Mouse (Mus musculus) heart, embryonic 15.5 days (tissue): ENCODE results near the gene Gopc. TPM values are rescaled to one million over a fixed set of nuclear protein-coding genes. Genes with fewer than 3 reads are reported as not detected.
"Not testable (repeated sequence)": the region's sequence is repeated elsewhere in the genome, so short reads cannot be mapped to it uniquely, and the experiment has no call there.

ENCODE experiments used
- ATAC-seq: fragments of 200-750 bp; cut with Nextera tagmentation; replicated peaks from 2 replicates; pipeline ENCODE4 v1.8.0; 2017; ENCODE audit warnings: low read depth, moderate TSS enrichment; ENCODE audit not compliant: insufficient number of reproducible peaks, insufficient read depth, low FRiP score
- H3K27ac ChIP-seq: fragments of 300-500 bp; sonication (generic); 2 replicates; pipeline ENCODE4 v1.5.1; 2015; ENCODE audit warnings: mild to moderate bottlenecking, inconsistent platforms
- H3K27me3 ChIP-seq: fragments of 300-500 bp; sonication (generic); 2 replicates; pipeline ENCODE4 v1.6.1; 2015; ENCODE audit warnings: inconsistent platforms
- H3K36me3 ChIP-seq: fragments of 300-500 bp; sonication (generic); 2 replicates; pipeline ENCODE4 v1.6.1; 2015; ENCODE audit warnings: mild to moderate bottlenecking, inconsistent platforms
- H3K4me1 ChIP-seq: fragments of 300-500 bp; sonication (generic); replicated peaks from 2 replicates; pipeline ENCODE4 v1.6.1; 2015; ENCODE audit warnings: inconsistent platforms
- H3K4me2 ChIP-seq: fragments of 300-500 bp; sonication (generic); 2 replicates; pipeline ENCODE4 v1.6.1; 2015; ENCODE audit warnings: inconsistent platforms, mild to moderate bottlenecking, moderate library complexity
- H3K4me3 ChIP-seq: fragments of 300-500 bp; sonication (generic); 2 replicates; pipeline ENCODE4 v1.5.1; 2015; ENCODE audit warnings: mild to moderate bottlenecking, inconsistent platforms
- H3K9ac ChIP-seq: fragments of 300-500 bp; sonication (generic); 2 replicates; pipeline ENCODE4 v1.6.1; 2015; ENCODE audit warnings: mild to moderate bottlenecking, inconsistent platforms
- H3K9me3 ChIP-seq: fragments of 300-500 bp; sonication (generic); replicated peaks from 2 replicates; pipeline ENCODE4 v1.6.1; 2016; ENCODE audit warnings: inconsistent platforms
- WGBS: fragments of 180-500 bp; shearing (Covaris S2); methylation state at CpG from one replicate; pipeline ENCODE4 v1.1.7; 2015; ENCODE audit warnings: mixed read lengths; 5-methylcytosine and 5-hydroxymethylcytosine counted together
- polyA plus RNA-seq: library from polyadenylated mRNA; unstranded; fragments of >200 nt; fragmentation: Nextera tagmentation; extraction: Ambion mirVana; gene quantifications from 2 replicates; pipeline ENCODE4 v1.2.1, GENCODE M21; 2015

Gopc gene
- polyA plus RNA-seq, 1 experiment from 2014 or later: 12.3 TPM

- WGBS: 84% methylated on average over 2 of the region's 2 CpGs
- no peaks in the 10 kb centered on the region for H3K27me3 ChIP-seq
- ATAC-seq: no peak
- H3K27ac ChIP-seq: no peak within 1 kb of the TSS
- no peak within 1 kb of the TSS for H3K4me2 ChIP-seq
- H3K36me3 ChIP-seq: no peaks in the 10 kb centered on the region
- no peak within 1 kb of the TSS for H3K9ac ChIP-seq
- no peaks in the 10 kb centered on the region for H3K4me1 ChIP-seq
- H3K4me3 ChIP-seq: no peak within 1 kb of the TSS
- H3K9me3 ChIP-seq: no peaks in the 10 kb centered on the region
Measured at GRCm38 (mm10) chr10:52358467-52358866, 23.5 kb downstream of the Gopc start, which contains the start of gene Gm26741. Gm26741 (plus strand) TSS chr10:52358767.

- no peak overlapping the region for H3K4me3 ChIP-seq
- no peak overlapping the region for H3K4me2 ChIP-seq
- WGBS: 79% methylated on average over 9 of the region's 9 CpGs
- no peak for ATAC-seq
- peaks cover 23% of the 10 kb centered on the region for H3K36me3 ChIP-seq
- no peak overlapping the region for H3K27ac ChIP-seq
- H3K4me1 ChIP-seq: no peaks in the 10 kb centered on the region
- H3K27me3 ChIP-seq: no peaks in the 10 kb centered on the region
- H3K9ac ChIP-seq: no peak overlapping the region
- no peaks in the 10 kb centered on the region for H3K9me3 ChIP-seq
Measured at GRCm38 (mm10) chr10:52353184-52353583, 28.7 kb downstream of the Gopc start.

DNA sequence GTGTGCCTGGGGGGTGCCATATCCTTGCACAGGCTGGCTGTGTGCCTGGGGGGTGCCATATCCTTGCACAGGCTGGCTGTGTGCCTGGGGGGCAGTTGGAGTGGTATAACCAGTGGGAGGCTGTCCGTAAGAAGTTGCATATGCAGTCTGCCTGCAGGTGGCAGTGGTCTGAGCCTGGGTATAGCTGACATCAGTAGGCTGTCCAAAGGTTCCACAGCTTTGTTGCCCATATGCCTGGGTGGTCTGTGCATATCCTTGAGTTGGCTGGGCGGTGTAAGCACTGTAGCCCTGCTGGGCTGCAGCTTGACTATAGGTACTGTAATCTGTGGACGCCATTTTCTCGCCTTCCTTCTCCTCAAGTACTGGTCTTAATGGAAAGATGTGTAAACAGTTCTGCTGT, 38.6 kb downstream of the Gopc start:
- H3K9me3 ChIP-seq, H3K27me3 ChIP-seq, H3K4me1 ChIP-seq, H3K27ac ChIP-seq, H3K4me2 ChIP-seq, H3K4me3 ChIP-seq, H3K9ac ChIP-seq, ATAC-seq: not testable (repeated sequence)
- peaks cover 44% of the 10 kb centered on the region for H3K36me3 ChIP-seq
- WGBS: 90% methylated on average over 4 of the region's 4 CpGs

GRCm38 (mm10) chr10:52331007-52331406, 50.9 kb downstream of the Gopc start:
- H3K27ac ChIP-seq: no peak overlapping the region
- no peak for ATAC-seq
- no peak overlapping the region for H3K9ac ChIP-seq
- no peak overlapping the region for H3K4me2 ChIP-seq
- peaks cover 2% of the 10 kb centered on the region; the same call in 1 of the 2 replicates for H3K36me3 ChIP-seq
- WGBS: 3% methylated on average over 1 of the region's 1 CpGs
- H3K4me1 ChIP-seq: no peaks in the 10 kb centered on the region
- no peaks in the 10 kb centered on the region for H3K27me3 ChIP-seq
- no peaks in the 10 kb centered on the region for H3K9me3 ChIP-seq
- no peak overlapping the region for H3K4me3 ChIP-seq

DNA sequence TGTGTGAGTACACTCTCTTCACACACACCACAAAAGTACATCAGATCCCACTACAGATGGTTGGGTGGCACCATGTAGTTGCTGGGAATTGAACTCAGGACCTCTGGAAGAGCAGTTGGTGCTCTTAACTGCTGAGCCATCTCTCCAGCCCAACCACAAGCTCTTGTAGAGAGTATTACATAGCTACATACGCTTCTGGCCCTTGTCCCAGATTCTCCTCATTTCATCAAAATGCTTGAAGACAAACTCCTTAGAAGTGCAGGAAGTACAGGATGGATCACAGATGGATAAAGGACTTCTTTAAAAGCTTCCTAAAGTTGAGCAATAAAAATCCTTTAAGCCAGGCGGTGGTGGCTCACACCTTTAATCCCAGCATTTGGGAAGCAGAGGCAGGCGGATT, 60.0 kb downstream of the Gopc start:
- Histone ChIP-seq H3K9ac (no peak overlapping the region), H3K27ac (no peak overlapping the region), H3K4me1 (no peaks in the 10 kb centered on the region), H3K4me3 (no peak overlapping the region), H3K9me3 (no peaks in the 10 kb centered on the region), H3K4me2 (no peak overlapping the region), H3K36me3 (peaks cover 6% of the 10 kb centered on the region; the same call in 1 of the 2 replicates), H3K27me3 (no peaks in the 10 kb centered on the region)
- ATAC-seq: no peak
- WGBS: 78% methylated on average over 3 of the region's 3 CpGs

DNA sequence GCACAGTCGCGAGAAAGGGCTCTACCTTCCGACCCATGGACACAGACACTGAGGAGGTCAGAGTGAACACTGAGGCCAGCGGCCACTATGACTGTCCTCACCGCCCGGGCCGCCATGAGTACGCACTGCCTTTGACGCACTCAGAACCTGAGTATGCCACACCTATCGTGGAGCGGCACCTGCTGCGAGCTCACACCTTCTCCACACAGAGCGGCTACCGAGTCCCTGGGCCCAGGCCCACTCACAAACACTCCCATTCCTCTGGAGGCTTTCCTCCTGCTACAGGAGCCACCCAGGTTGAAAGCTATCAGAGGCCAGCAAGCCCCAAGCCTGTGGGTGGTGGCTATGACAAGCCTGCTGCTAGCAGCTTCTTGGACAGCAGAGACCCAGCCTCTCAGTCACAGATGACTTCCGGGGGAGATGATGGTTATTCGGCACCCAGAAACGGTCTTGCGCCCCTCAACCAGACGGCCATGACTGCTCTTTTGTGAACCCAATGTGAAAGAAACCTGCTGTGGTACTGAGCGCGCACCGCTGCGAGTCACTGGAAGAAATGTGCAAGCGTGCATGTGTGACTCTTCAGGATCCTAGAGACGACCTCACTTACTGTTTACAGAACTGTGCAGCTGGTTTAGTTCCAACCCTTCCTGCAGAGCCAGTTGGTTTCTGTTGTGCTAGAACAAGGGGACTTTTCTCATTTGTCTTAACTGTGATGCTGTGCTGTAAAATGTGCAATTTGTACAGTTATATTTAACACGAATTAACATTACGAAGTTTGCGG, 62.2 kb downstream of the Gopc start:
- H3K9me3 ChIP-seq: no peaks in the 10 kb centered on the region
- H3K4me1 ChIP-seq: no peaks in the 10 kb centered on the region
- H3K4me2 ChIP-seq: no peak overlapping the region
- ATAC-seq: no peak
- H3K4me3 ChIP-seq: no peak overlapping the region
- H3K27me3 ChIP-seq: no peaks in the 10 kb centered on the region
- WGBS: 92% methylated on average over 28 of the region's 28 CpGs
- no peak overlapping the region for H3K27ac ChIP-seq
- H3K9ac ChIP-seq: no peak overlapping the region
- peaks cover 7% of the 10 kb centered on the region; the same call in 1 of the 2 replicates for H3K36me3 ChIP-seq

DNA sequence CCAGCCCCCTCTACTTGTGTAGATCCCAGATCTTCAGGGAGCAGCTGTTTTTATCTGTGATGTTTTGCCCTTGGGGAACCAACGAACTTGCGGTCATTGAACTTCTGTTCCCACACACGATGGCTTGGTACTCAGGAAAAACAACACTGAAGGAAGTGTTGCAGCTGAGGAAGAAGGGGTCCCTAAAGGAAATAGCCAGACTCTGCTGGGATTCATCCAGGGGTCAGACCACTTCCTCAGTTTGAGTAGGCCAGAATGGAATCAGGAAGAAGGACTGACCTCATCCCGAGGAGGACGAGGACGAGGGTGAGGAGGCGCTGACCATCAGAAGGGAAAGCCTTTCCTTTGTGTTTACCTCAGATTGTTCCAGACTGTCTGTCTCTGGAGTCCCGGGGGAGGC, 72.7 kb downstream of the Gopc start:
- no peaks in the 10 kb centered on the region for H3K27me3 ChIP-seq
- H3K4me2 ChIP-seq: no peak overlapping the region
- ATAC-seq: peak; percentile 66; the same call in 1 of the 2 replicates
- 0 out of 2 replicates have a peak overlapping the region, but pooled peaks have one; percentile 8 for H3K27ac ChIP-seq
- 59% methylated on average over 8 of the region's 8 CpGs for WGBS
- H3K9ac ChIP-seq: no peak overlapping the region
- H3K4me1 ChIP-seq: no peaks in the 10 kb centered on the region
- no peak overlapping the region for H3K4me3 ChIP-seq
- H3K36me3 ChIP-seq: peaks cover 8% of the 10 kb centered on the region; the same call in 1 of the 2 replicates
- H3K9me3 ChIP-seq: no peaks in the 10 kb centered on the region

GRCm38 (mm10) chr10:52304574-52304973, 77.3 kb downstream of the Gopc start:
- Histone ChIP-seq H3K4me2 (no peak overlapping the region), H3K36me3 (no peaks in the 10 kb centered on the region), H3K27me3 (no peaks in the 10 kb centered on the region), H3K27ac (no peak overlapping the region), H3K4me3 (no peak overlapping the region), H3K9me3 (no peaks in the 10 kb centered on the region), H3K4me1 (no peaks in the 10 kb centered on the region), H3K9ac (no peak overlapping the region)
- 85% methylated on average over 7 of the region's 7 CpGs for WGBS
- ATAC-seq: no peak

DNA sequence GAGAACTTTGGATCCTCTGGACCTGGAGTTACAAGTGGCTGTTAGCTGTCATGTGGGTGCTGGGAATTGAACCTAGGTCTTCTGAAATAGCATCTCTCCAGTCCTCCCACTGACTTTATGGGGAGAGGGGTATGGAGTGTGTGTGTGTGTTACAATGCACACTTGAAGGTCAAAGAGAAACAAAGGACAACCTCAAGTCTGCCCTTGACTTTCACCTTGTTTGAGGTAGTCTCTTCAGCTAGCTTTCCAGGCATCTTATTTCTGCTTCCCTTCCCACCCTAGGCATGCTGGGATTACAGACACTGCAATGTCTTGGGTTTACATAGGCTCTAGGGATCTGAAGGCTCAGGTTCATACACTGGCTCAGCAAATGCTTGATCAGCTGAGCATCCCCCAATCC, 79.7 kb downstream of the Gopc start:
- H3K4me3 ChIP-seq: no peak overlapping the region
- no peak for ATAC-seq
- H3K4me2 ChIP-seq: no peak overlapping the region
- no peaks in the 10 kb centered on the region for H3K4me1 ChIP-seq
- H3K27me3 ChIP-seq: no peaks in the 10 kb centered on the region
- H3K9ac ChIP-seq: no peak overlapping the region
- H3K36me3 ChIP-seq: no peaks in the 10 kb centered on the region
- H3K27ac ChIP-seq: no peak overlapping the region
- H3K9me3 ChIP-seq: no peaks in the 10 kb centered on the region

- no peak overlapping the region for H3K4me2 ChIP-seq
- H3K27me3 ChIP-seq: no peaks in the 10 kb centered on the region
- no peaks in the 10 kb centered on the region for H3K4me1 ChIP-seq
- no peak overlapping the region for H3K27ac ChIP-seq
- no peak for ATAC-seq
- WGBS: 93% methylated on average over 4 of the region's 4 CpGs
- H3K9ac ChIP-seq: no peak overlapping the region
- no peaks in the 10 kb centered on the region for H3K9me3 ChIP-seq
- H3K36me3 ChIP-seq: no peaks in the 10 kb centered on the region
- no peak overlapping the region for H3K4me3 ChIP-seq
Measured at GRCm38 (mm10) chr10:52301766-52302165, 80.2 kb downstream of the Gopc start.

GRCm38 (mm10) chr10:52298568-52298967, 83.4 kb downstream of the Gopc start:
- not testable (repeated sequence) for H3K9ac ChIP-seq, H3K4me1 ChIP-seq, ATAC-seq, H3K27me3 ChIP-seq, H3K9me3 ChIP-seq, H3K4me2 ChIP-seq, H3K36me3 ChIP-seq, H3K4me3 ChIP-seq, H3K27ac ChIP-seq

DNA sequence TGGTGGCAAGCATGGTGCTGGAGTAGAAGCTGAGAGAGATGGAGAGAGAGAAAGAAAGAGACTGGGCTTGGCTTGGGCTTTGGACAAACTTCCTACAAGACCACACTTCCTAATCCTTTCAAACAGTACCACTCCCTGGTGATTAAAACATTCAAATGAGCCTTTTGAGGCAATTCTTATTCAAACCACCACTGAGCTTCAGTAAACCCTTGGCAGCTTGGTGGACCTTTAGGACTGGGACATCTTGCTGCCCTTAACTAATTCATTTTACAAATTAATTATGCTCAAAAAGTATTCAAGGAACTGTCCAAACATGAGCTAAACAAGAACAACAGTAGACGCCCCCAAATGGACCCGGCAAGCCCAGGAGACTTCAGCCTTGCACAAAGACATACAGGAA, 86.0 kb downstream of the Gopc start:
- no peaks in the 10 kb centered on the region for H3K36me3 ChIP-seq
- H3K4me2 ChIP-seq: no peak overlapping the region
- 94% methylated on average over 2 of the region's 2 CpGs for WGBS
- no peak overlapping the region for H3K4me3 ChIP-seq
- no peak overlapping the region for H3K9ac ChIP-seq
- no peaks in the 10 kb centered on the region for H3K27me3 ChIP-seq
- no peak for ATAC-seq
- no peak overlapping the region for H3K27ac ChIP-seq
- no peaks in the 10 kb centered on the region for H3K4me1 ChIP-seq
- H3K9me3 ChIP-seq: no peaks in the 10 kb centered on the region
